Mouse (Mus musculus) gastrocnemius, postnatal 36 days (tissue): ENCODE data around the gene Gm42372. TPM values are rescaled to one million over a fixed set of nuclear protein-coding genes. Genes with fewer than 3 reads are reported as not detected.

ENCODE experiments used
- DNase-seq, 2 experiments: peaks; one replicate each; pipeline ENCODE4 v3.0.0; 2022
- intact Hi-C: fragments of 180-260 bp; cut with DNase I; formaldehyde crosslinking; loops from one replicate; pipeline ENCODE4 v1.15.1; 2025
- total RNA-seq, 2 experiments: library from RNA; stranded (reverse); gene quantifications; 2 replicates each; pipeline ENCODE4 v1.2.3; 2021

Gene Gm42372
- total RNA-seq, 2 experiments from 2014 or later = not detected

DNA sequence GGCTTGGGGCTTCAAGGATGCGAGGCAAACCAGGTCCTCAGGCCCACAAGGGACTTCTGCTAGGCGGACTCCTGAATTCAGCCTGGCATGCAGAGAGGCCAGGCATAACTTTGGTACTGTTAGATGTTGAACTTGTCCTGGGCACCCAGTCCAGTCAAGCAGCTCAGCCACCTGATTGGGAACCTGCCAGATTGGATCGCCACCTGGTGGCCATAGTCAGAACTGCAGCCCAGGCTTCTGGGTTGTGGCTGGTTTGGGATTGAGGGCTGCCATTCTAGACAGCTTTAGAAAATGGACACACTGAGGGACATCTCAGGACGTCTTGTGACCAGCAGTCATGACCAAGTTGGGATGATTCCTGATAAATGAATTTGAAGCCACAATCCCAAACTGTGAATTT, 16.8 kb downstream of the Gm42372 start:
- intact Hi-C loops = loop anchor here (1.0 kb wide), 1 partner anchor 67 kb away; no protein-coding TSS in a partner anchor
- DNase-seq = peak; percentile 82 to 93

GRCm38 (mm10) chr7:17002375-17003195, 19.7 kb downstream of the Gm42372 start:
- intact Hi-C loops = loop anchor here (1.0 kb wide), 1 partner anchor 51 kb away; no protein-coding TSS in a partner anchor
- peak; percentile 71 to 76 for DNase-seq

- intact Hi-C loops = no loop called here
- no peak for DNase-seq
Observed at GRCm38 (mm10) chr7:17003230-17003960, 20.5 kb downstream of the Gm42372 start.

GRCm38 (mm10) chr7:17004716-17005115, 21.8 kb downstream of the Gm42372 start:
- intact Hi-C loops = loop anchor here (5.0 kb wide), 1 partner anchor 48 kb away; no protein-coding TSS in a partner anchor
- no peak for DNase-seq

- DNase-seq = no peak
- intact Hi-C loops = loop anchor here (5.0 kb wide), 1 partner anchor 45 kb away; no protein-coding TSS in a partner anchor
Observed at GRCm38 (mm10) chr7:17007300-17007699, 24.4 kb downstream of the Gm42372 start.

- no peak for DNase-seq
- intact Hi-C loops = loop anchor here (5.0 kb wide), 1 partner anchor 43 kb away; no protein-coding TSS in a partner anchor
Observed at GRCm38 (mm10) chr7:17009326-17010009, 26.6 kb downstream of the Gm42372 start.

GRCm38 (mm10) chr7:17010010-17010347, 27.1 kb downstream of the Gm42372 start:
- intact Hi-C loops = no loop called here
- no peak for DNase-seq

- intact Hi-C loops = no loop called here
- no peak for DNase-seq
Observed at GRCm38 (mm10) chr7:17011909-17012590, 29.2 kb downstream of the Gm42372 start.

- intact Hi-C loops = no loop called here
- DNase-seq = no peak
Observed at GRCm38 (mm10) chr7:17015381-17015780, 32.5 kb downstream of the Gm42372 start.

DNA sequence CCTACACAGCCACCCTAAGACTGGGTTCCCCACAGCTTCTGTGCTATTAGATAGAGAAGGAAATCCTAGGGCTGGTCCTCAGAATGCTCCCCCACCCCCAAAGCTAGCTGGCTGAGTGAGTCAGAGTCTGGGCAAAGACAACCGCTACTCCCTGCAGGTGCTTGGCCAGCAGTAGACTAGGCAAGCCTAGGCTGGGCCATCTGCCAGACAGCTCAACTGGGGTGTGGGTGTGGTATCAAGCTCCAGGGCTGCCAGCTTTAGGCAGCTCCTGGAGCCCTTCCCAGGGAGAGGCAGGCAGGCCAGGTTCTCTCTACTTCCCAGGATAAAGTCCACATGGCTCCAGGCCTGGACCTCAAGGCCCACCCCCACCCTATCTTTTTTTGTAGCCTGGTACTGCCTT, 34.1 kb downstream of the Gm42372 start:
- DNase-seq = peak; percentile 87 to 95
- intact Hi-C loops = no loop called here

DNA sequence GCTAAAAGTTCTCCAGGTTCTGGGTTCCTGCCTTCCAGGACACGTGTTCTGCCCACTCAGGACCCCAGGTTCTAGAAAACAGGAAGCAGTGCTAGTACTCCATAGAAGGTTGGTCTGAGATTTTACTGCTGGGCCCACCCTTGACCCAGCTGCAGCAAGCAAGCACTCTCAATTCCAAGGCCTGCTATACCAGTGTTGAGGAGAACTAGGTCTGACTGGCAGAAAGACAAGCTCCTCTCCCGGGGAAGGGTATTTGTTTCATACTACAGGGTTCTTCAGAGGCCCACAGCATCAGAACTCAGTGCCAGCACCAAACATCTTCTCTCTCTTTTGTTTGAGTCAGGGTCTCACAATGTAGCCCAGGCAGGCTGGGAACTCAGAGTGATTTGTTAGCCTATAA, 35.0 kb downstream of the Gm42372 start:
- intact Hi-C loops = no loop called here
- no peak for DNase-seq

DNA sequence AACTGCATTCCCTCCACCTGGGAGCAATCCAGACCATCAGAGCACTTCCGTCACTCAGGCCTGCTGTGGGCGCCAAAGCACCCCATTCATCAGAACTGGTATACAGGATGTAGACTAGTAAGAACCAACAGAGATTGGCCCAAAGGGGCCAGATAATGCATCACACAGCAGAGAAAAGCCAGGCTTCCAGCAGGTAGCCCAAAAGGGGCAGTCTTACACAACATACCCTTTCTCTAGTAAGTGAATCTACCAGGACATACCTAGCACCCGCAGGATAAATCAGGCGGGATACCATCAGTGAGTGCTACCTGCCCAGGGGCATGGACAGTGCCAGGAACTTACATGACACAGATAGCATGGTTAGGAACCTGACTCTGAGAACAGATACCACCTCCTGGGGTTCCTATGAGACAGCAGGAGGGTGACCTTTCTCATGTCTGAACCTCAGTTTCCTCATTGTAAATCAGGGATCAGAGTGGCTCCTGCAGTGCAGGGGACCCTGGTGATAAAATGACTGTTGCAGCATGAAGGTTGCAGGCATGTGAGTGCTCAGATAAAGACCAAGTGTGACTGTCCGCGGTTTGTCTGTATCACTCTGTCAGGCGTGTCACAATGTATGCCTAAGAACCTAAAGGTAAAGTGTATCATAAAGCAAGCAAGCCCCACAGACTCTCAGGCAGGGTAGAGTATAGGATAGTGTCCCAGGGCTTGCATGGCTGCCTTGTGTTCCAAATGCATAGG, 36.7 kb downstream of the Gm42372 start:
- intact Hi-C loops = no loop called here
- DNase-seq = no peak

- intact Hi-C loops = no loop called here
- DNase-seq = no peak
Observed at GRCm38 (mm10) chr7:17022176-17022575, 39.3 kb downstream of the Gm42372 start.

- no peak for DNase-seq
- intact Hi-C loops = no loop called here
Observed at GRCm38 (mm10) chr7:17023701-17024100, 40.8 kb downstream of the Gm42372 start.

- no peak for DNase-seq
- intact Hi-C loops = no loop called here
Observed at GRCm38 (mm10) chr7:17024141-17024540, 41.3 kb downstream of the Gm42372 start.

DNA sequence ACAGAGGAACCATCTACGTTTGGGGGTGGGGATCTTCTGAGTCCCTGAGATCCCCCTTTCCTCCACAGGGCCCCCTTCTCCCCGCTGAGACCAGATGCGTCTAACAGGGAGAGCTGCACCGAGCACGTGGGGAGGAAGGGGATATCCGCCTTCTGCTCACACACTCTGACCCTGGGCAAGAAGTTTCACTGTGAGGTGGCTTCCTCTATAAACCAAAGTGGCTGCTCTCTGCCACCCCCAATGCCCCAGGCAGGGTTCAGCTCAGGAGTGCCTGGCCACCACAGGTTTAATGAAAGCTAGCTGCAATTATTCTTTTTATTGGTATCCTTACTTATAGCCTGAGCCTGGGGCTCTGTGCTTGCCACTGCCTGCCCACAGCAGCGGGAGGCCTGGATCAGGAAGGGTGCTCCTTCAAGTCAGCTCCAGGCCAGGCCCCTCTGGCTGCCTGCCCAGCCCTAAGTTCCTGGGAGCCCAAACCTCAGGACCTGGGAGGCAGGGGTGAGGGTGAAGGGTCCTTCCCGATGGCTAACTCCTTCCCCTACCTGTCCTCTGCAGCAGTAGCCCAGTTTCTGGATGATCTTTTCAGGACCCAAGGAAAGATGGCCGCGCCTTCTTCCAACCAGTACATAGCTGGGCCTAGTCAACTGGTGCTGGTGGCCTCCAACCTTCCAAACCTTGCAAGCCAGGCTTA, 42.1 kb downstream of the Gm42372 start:
- intact Hi-C loops = no loop called here
- DNase-seq = no peak

GRCm38 (mm10) chr7:17025505-17025894, 42.6 kb downstream of the Gm42372 start:
- DNase-seq = no peak
- intact Hi-C loops = no loop called here

- no peak for DNase-seq
- intact Hi-C loops = no loop called here
Observed at GRCm38 (mm10) chr7:17025896-17026622, 43.2 kb downstream of the Gm42372 start.
